Mouse (Mus musculus) forebrain, embryonic 16.5 days (tissue): ENCODE results near the gene Anapc15-ps. TPM values are rescaled to one million over a fixed set of nuclear protein-coding genes. Genes with fewer than 3 reads are reported as not detected.
"Not testable (repeated sequence)": the region's sequence is repeated elsewhere in the genome, so short reads cannot be mapped to it uniquely, and the experiment has no call there.

ENCODE experiments used
- ATAC-seq: fragments of 200-750 bp; cut with Nextera tagmentation; 2 replicates; pipeline ENCODE4 v1.8.0; 2017; ENCODE audit warnings: mild to moderate bottlenecking, moderate library complexity
- H3K27ac ChIP-seq: fragments of 300-500 bp; sonication (generic); 2 replicates; pipeline ENCODE4 v1.5.1; 2014; ENCODE audit warnings: low read length, control low read depth
- H3K27me3 ChIP-seq: fragments of 300-500 bp; sonication (generic); replicated peaks from 2 replicates; pipeline ENCODE4 v1.6.1; 2014; ENCODE audit warnings: low read length; ENCODE audit not compliant: control insufficient read depth, insufficient read depth
- H3K36me3 ChIP-seq: fragments of 300-500 bp; sonication (generic); 2 replicates; pipeline ENCODE4 v1.6.1; 2014; ENCODE audit not compliant: control insufficient read depth, insufficient read depth
- H3K4me1 ChIP-seq: fragments of 300-500 bp; sonication (generic); replicated peaks from 2 replicates; pipeline ENCODE4 v1.6.1; 2014; ENCODE audit warnings: low read length; ENCODE audit not compliant: control insufficient read depth, insufficient read depth
- H3K4me2 ChIP-seq: fragments of 300-500 bp; sonication (generic); 2 replicates; pipeline ENCODE4 v1.6.1; 2014; ENCODE audit warnings: mild to moderate bottlenecking, low read length, control low read depth
- H3K4me3 ChIP-seq: fragments of 300-500 bp; sonication (generic); replicated peaks from 2 replicates; pipeline ENCODE4 v1.5.1; 2014; ENCODE audit warnings: mild to moderate bottlenecking, low read length, control low read depth
- H3K9ac ChIP-seq: fragments of 300-500 bp; sonication (generic); replicated peaks from 2 replicates; pipeline ENCODE4 v1.6.1; 2014; ENCODE audit warnings: low read depth, low read length, control low read depth
- H3K9me3 ChIP-seq: fragments of 300-500 bp; sonication (generic); 2 replicates; pipeline ENCODE4 v1.6.1; 2016; ENCODE audit warnings: low read length; ENCODE audit not compliant: control insufficient read depth
- WGBS: fragments of 180-500 bp; shearing (Covaris S2); extraction: QIAGEN DNeasy Blood & Tissue Kit; methylation state at CpG from one replicate; pipeline ENCODE4 v1.1.7; 2014; 5-methylcytosine and 5-hydroxymethylcytosine counted together
- polyA plus RNA-seq: library from polyadenylated mRNA; unstranded; fragments of >200 nt; fragmentation: Nextera tagmentation; extraction: Ambion mirVana; gene quantifications from 2 replicates; pipeline ENCODE4 v1.2.1, GENCODE M21; 2015

Anapc15-ps gene
- polyA plus RNA-seq, 1 experiment from 2014 or later, result not detected

DNA sequence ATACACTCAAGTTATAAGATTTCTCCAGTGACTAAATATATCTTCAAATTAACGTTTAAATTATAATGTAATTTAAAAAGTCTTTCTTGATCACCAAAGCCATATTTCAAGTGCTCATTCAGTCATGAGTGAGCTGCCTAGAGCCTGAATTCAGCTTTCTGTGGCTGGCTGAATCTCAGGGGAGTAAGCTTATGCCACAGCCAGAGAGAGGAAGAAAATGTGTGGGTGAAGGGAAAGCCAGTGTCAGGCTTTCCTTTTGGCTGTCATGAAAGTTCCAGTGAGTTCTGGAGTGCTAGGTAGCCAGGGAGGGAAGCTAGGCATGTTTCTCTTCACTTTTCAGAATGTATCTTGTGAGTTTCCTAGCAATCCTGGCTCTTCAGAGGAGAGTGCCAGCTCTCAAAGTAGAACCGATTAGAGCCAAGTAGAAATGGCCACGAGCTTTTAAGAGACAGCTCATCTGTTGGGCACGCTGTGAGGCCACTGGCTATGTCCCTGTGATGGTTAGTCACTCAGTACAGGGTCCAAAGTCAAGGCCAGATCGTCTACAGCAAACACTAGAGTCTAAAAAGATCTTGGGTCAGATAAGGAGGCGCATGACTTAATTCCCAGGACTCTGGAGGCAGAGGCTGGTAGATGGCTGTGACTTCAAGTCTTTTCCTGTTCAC is 29.4 kb downstream of the Anapc15-ps start:
- WGBS, result 83% methylated on average over 6 of the region's 6 CpGs
- no peak overlapping the region for H3K4me3 ChIP-seq
- H3K27ac ChIP-seq, result no peak overlapping the region
- H3K4me1 ChIP-seq, result no peaks in the 10 kb centered on the region
- H3K9ac ChIP-seq, result no peak overlapping the region
- H3K4me2 ChIP-seq, result no peak overlapping the region
- ATAC-seq, result no peak
- H3K9me3 ChIP-seq, result no peaks in the 10 kb centered on the region
- H3K36me3 ChIP-seq, result no peaks in the 10 kb centered on the region
- H3K27me3 ChIP-seq, result no peaks in the 10 kb centered on the region

DNA sequence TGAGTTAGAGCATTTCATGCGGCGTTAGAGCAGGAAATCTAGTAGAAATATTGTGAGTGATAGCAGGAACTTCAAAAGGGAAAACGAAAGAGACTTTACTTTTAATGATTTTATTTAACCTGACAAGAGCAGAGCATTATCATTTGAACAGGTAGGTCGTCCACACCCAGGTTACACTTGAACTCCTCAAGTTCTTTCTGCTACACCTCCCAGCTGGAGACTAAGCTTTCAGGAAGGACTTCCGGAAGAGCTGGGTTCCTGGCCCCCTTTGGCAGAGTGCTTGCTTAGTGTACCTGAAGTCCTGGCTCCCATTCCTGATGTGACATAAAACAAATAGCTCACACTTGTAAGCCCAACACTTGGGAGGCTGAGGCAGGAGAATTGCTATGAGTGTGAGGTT is 30.2 kb downstream of the Anapc15-ps start:
- no peaks in the 10 kb centered on the region for H3K9me3 ChIP-seq
- WGBS, result 73% methylated on average over 5 of the region's 5 CpGs
- no peak overlapping the region for H3K27ac ChIP-seq
- no peak overlapping the region for H3K4me2 ChIP-seq
- ATAC-seq, result no peak
- H3K4me1 ChIP-seq, result no peaks in the 10 kb centered on the region
- H3K9ac ChIP-seq, result no peak overlapping the region
- no peak overlapping the region for H3K4me3 ChIP-seq
- no peaks in the 10 kb centered on the region for H3K27me3 ChIP-seq
- no peaks in the 10 kb centered on the region for H3K36me3 ChIP-seq

DNA sequence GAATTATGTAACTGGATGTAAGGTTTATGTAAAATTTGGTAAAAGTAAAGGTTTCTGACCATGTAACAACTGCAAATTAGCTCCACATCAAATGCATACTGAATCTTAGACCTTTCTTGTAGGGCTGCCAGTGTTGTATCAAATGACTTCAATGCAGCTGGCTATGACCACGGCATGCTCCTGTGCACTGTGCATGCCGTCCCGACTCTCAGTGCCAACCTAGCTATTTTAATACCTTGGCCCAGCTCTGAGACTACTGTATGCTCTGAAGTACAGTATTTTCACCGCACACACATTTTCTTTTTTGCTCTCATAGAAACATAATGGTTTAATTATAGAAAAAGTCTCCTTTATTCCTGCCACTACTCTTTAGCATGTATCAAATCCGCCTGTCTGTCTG is 31.9 kb downstream of the Anapc15-ps start:
- WGBS, result 45% methylated on average over 5 of the region's 5 CpGs
- ATAC-seq, result peak; percentile 74
- Histone ChIP-seq H3K27me3 (no peaks in the 10 kb centered on the region), H3K4me3 (no peak overlapping the region), H3K4me2 (no peak overlapping the region), H3K27ac (peak overlapping the region; percentile 60), H3K9me3 (no peaks in the 10 kb centered on the region), H3K36me3 (no peaks in the 10 kb centered on the region), H3K4me1 (no peaks in the 10 kb centered on the region), H3K9ac (no peak overlapping the region)

DNA sequence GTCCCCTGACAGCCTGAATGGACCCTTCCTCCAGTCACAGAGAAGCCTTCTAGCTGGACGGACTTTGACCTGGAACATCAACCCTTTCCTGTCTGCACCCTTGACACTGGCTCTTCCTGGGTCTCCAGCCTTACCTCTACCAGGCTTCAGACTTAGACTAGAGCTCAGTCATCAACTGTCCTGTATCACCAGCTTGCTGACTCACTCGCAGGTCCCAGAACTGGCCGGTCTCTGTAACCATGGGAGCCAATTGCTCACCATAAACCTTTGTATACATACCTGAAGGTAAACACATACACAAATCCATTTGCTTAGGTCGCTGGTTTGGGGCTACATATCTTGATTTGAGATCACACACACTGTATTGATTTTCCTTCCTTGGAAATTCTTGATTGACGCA is 33.8 kb downstream of the Anapc15-ps start:
- ATAC-seq, result no peak
- 76% methylated on average over 5 of the region's 5 CpGs for WGBS
- no peaks in the 10 kb centered on the region for H3K9me3 ChIP-seq

DNA sequence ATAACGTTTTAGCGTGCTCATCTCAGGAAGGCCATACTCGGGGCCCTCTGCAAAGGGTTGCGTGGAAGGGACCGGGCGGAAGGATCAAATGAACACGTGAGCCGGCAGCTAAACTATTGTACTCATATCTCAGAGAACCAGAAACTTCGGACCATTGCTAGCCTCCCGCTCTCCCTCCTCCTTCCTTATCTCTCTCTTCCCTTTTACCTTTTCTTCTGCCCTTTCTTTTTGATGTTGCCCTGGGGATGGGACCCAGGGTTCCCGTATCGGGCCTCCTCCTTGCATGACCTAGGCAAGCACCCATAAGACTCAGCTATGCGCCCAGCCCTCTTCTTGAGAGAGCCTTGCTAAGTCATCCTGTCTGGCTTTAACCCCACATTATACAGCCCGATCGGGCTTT is 38.5 kb downstream of the Anapc15-ps start:
- 94% methylated on average over 15 of the region's 15 CpGs for WGBS
- Histone ChIP-seq H3K27ac (no peak overlapping the region), H3K4me2 (no peak overlapping the region), H3K4me1 (no peaks in the 10 kb centered on the region), H3K27me3 (no peaks in the 10 kb centered on the region), H3K9me3 (no peaks in the 10 kb centered on the region), H3K36me3 (no peaks in the 10 kb centered on the region), H3K9ac (no peak overlapping the region), H3K4me3 (no peak overlapping the region)
- no peak for ATAC-seq

More for the DNA sequence above, 33.8 kb downstream of the Anapc15-ps start:
- Histone ChIP-seq H3K4me1 (no peaks in the 10 kb centered on the region), H3K27me3 (no peaks in the 10 kb centered on the region), H3K4me3 (no peak overlapping the region), H3K4me2 (no peak overlapping the region), H3K36me3 (no peaks in the 10 kb centered on the region), H3K27ac (no peak overlapping the region), H3K9ac (no peak overlapping the region)

DNA sequence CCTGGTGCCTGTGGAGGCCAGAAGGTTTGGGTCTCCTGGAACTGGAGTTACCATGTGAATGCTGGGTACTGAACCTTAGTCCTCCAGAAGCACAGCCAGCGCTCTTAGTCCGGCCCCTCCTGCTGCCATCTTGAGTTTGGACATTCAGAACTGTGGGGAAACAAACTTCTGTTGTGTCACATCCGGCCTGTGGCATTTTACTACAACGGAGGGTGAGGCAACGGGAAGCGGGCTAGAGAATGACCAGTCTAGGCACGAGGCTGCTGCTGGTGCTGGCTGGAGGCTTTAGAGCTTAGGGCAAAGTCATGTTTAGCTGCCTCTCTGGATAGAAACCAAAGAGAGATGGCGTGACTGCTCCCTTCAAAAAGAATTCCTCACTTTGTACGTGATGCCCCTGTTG is 39.0 kb downstream of the Anapc15-ps start:
- H3K4me3 ChIP-seq, result no peak overlapping the region
- no peaks in the 10 kb centered on the region for H3K27me3 ChIP-seq
- no peaks in the 10 kb centered on the region for H3K9me3 ChIP-seq
- H3K27ac ChIP-seq, result no peak overlapping the region
- no peaks in the 10 kb centered on the region for H3K4me1 ChIP-seq
- H3K9ac ChIP-seq, result no peak overlapping the region
- H3K4me2 ChIP-seq, result no peak overlapping the region
- no peak for ATAC-seq
- no peaks in the 10 kb centered on the region for H3K36me3 ChIP-seq
- 91% methylated on average over 9 of the region's 9 CpGs for WGBS

DNA sequence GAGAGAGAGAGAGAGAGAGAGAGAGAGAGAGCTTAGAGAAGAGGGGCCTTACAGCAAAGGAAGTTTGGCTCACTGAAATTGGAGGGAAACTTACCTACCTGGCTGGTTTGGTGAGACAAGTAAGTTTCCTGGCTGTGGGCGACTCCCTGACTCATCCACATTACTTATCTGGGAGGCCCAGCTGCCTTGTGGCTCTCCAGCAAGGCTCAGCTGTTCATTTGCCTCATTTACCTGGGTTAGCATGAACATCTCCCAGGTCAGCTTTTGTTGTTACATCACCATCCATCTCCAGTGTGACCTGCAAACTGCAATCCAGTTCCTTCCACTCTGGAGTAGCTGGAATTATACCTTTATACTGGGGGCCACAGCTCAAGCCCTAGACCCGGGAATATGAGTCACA is 41.7 kb downstream of the Anapc15-ps start:
- 76% methylated on average over 2 of the region's 2 CpGs for WGBS
- no peak for ATAC-seq
- H3K9me3 ChIP-seq, result no peaks in the 10 kb centered on the region

DNA sequence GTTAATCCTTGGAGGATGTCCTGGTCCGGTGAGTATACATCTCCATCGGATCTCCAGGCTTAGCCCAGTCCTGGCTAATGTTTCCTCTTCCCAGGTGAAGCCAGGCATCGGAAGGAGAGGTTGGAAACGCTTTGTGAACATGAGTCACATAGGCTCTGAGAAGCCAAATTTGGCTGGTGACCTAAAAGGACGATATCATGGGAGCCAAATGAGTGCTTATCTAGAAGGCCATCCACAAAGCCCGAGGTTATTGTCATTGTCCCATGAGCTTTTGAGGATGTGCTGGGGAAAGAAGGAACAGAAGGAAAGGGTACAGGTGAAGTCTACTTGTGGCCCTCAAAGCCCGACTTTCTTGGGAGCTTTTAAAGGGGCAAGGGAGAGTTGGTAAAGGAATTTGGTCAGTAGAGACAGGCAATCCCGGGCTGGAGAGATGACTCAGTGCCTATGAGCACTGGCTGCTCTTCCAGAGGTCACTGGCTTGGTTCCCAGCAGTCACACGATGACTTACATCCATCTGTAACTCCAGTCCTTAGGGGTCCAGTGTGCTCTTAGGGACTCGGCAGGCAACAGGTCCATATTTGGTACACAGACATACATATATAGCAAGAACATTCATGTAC is 42.4 kb downstream of the Anapc15-ps start:
- H3K4me3 ChIP-seq, result no peak overlapping the region
- no peaks in the 10 kb centered on the region for H3K27me3 ChIP-seq
- WGBS, result 88% methylated on average over 10 of the region's 10 CpGs
- H3K4me2 ChIP-seq, result no peak overlapping the region
- ATAC-seq, result no peak
- no peaks in the 10 kb centered on the region for H3K9me3 ChIP-seq
- no peaks in the 10 kb centered on the region for H3K36me3 ChIP-seq
- H3K27ac ChIP-seq, result no peak overlapping the region
- no peaks in the 10 kb centered on the region for H3K4me1 ChIP-seq
- no peak overlapping the region for H3K9ac ChIP-seq

More for the DNA sequence above, 41.7 kb downstream of the Anapc15-ps start:
- Histone ChIP-seq H3K9ac (no peak overlapping the region), H3K4me3 (no peak overlapping the region), H3K36me3 (no peaks in the 10 kb centered on the region), H3K4me1 (no peaks in the 10 kb centered on the region), H3K27me3 (no peaks in the 10 kb centered on the region), H3K27ac (no peak overlapping the region), H3K4me2 (no peak overlapping the region)

DNA sequence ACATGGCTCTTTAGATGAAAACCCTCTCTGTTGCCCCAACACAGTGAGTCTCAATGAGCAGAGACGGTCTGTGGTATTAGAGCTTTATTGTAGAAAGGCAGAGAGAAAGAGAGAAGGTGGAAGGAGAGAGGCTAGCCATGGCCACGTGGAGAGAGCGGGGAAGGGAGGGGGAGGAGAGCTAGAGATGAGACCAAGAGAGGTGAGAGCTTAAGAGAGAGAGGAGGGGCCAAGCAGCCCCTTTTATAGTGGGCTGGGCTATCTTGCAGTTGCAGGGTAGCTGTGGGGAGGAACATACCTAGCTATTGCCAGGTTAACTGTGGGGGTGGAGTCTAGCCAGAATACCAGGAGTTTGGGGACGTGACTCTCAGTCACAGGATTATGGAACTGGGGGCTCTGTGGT is 43.1 kb downstream of the Anapc15-ps start:
- not testable (repeated sequence) for H3K4me1 ChIP-seq, ATAC-seq, H3K4me2 ChIP-seq, H3K27me3 ChIP-seq, H3K9me3 ChIP-seq, H3K36me3 ChIP-seq, H3K9ac ChIP-seq, H3K27ac ChIP-seq, H3K4me3 ChIP-seq
- 90% methylated on average over 4 of the region's 4 CpGs for WGBS
